Mouse (Mus musculus): ENCODE data around the gene Abcc4.

GRCm38 (mm10) chr14:118552901-118553475, 153.0 kb downstream of the Abcc4 start:
- TF ChIP-seq CTCF (IDR thresholded peaks at IDR 0.05; ENCODE audit: control insufficient read depth, insufficient read depth, low read length): no peak
- no peak for TF ChIP-seq POLR2A (IDR thresholded peaks at IDR 0.05; ENCODE audit: borderline replicate concordance, control insufficient read depth, low read depth, low read length)
